In the genomic region with DNA sequence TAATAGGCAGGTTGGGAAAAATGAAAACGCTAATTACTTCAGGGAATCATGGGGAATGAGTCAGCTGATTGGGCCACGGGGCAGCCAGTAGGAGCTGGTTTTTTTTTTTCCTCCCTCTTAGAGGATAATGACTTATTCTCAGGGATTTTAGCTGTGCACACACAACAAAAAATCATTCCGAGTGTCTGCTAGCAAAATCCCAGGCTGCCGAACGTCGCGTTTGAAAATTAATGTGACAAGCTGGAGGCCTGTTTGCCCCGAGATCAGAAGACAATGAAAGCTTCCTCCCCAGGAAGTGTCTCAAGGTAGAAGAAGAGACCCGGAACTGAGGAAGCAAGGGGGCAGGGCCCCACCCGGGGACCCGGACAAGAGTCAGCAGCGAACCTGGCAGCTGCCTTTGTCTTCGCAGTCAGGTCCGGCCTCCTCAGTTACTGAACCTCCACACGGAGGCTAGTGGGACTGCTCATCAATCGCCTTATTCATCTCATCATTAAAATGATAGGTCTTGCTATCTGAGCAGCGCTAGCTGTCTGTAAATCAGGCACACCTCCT, we compare ENCODE assay signal across 8 mouse cellular contexts.
A peak's percentile ranks its signal among the peaks of the same experiment; 100 is the strongest.
DNase-seq lines count a peak whose midpoint lies in the region; ATAC-seq and TF ChIP-seq lines count a peak whose summit lies in the region.

No protein-coding gene starts in this region.

- no peaks in the 10 kb centered on the region for H3K9me3 ChIP-seq in heart, embryonic 10.5 days
- H3K9me3 ChIP-seq in embryonic facial prominence, embryonic 11.5 days (replicated peaks; ENCODE audit: control insufficient read depth, low read length): no peaks in the 10 kb centered on the region
- H3K9me3 ChIP-seq in intestine, embryonic 14.5 days (ENCODE audit: control insufficient read depth, low read length): no peaks in the 10 kb centered on the region
- no peaks in the 10 kb centered on the region for H3K9me3 ChIP-seq in liver, embryonic 14.5 days (ENCODE audit: control insufficient read depth, low read length)

- H3K4me1 ChIP-seq in heart, embryonic 10.5 days: peaks cover 44% of the 10 kb centered on the region
- peaks cover 7% of the 10 kb centered on the region for H3K4me1 ChIP-seq in embryonic facial prominence, embryonic 11.5 days (ENCODE audit: control insufficient read depth, insufficient read depth, low read length)
- H3K4me1 ChIP-seq in intestine, embryonic 14.5 days (replicated peaks; ENCODE audit: control insufficient read depth, insufficient read depth, low read length): peaks cover 34% of the 10 kb centered on the region
- H3K4me1 ChIP-seq in liver, embryonic 14.5 days (replicated peaks; ENCODE audit: control insufficient read depth in 2 of 2, insufficient read depth in 2 of 2, low read length in 1 of 2): peaks cover 0 to 12% of the 10 kb centered on the region in 2 experiments; a peak in 2 of 4 replicates

- H3K4me3 ChIP-seq in heart, embryonic 10.5 days: peak overlapping the region; percentile 28
- H3K4me3 ChIP-seq in embryonic facial prominence, embryonic 11.5 days (ENCODE audit: low read depth, low read length): no peak overlapping the region
- H3K4me3 ChIP-seq in intestine, embryonic 14.5 days (ENCODE audit: low read depth, low read length): peak overlapping the region; percentile 15; the same call in 1 of the 2 replicates
- H3K4me3 ChIP-seq in liver, embryonic 14.5 days (ENCODE audit: insufficient read depth in 1 of 2, low read depth in 2 of 2, low read length in 2 of 2): no peak overlapping the region

- WGBS in heart, embryonic 10.5 days: 37% methylated on average over 17 of the region's 17 CpGs
- WGBS in embryonic facial prominence, embryonic 11.5 days: 19% methylated on average over 17 of the region's 17 CpGs
- WGBS in intestine, embryonic 14.5 days: 10% methylated on average over 17 of the region's 17 CpGs
- 17% methylated on average over 17 of the region's 17 CpGs for WGBS in liver, embryonic 14.5 days (ENCODE audit: insufficient replicate concordance)

- no peaks in the 10 kb centered on the region for H3K27me3 ChIP-seq in heart, embryonic 10.5 days (ENCODE audit: insufficient read depth, poor library complexity, severe bottlenecking)
- H3K27me3 ChIP-seq in embryonic facial prominence, embryonic 11.5 days (ENCODE audit: control insufficient read depth, insufficient read depth, low read length): no peaks in the 10 kb centered on the region
- H3K27me3 ChIP-seq in intestine, embryonic 14.5 days (replicated peaks; ENCODE audit: control insufficient read depth, insufficient read depth, low read length): no peaks in the 10 kb centered on the region
- no peaks in the 10 kb centered on the region for H3K27me3 ChIP-seq in liver, embryonic 14.5 days (ENCODE audit: control insufficient read depth, insufficient read depth, low read length)

- intact Hi-C loops in heart, postnatal 14 days (cut with DNase I): no loop called here

- TF ChIP-seq EP300 in liver, embryonic 14.5 days (IDR thresholded peaks at IDR 0.05; ENCODE audit: low read depth): no peak

- peak overlapping the region; percentile 89 for H3K27ac ChIP-seq in heart, embryonic 10.5 days
- H3K27ac ChIP-seq in embryonic facial prominence, embryonic 11.5 days (replicated peaks; ENCODE audit: low read depth, low read length): peak overlapping the region; percentile 88
- H3K27ac ChIP-seq in intestine, embryonic 14.5 days (ENCODE audit: low read depth): peak overlapping the region; percentile 92
- H3K27ac ChIP-seq in liver, embryonic 14.5 days: no peak overlapping the region

- ATAC-seq in embryonic facial prominence, embryonic 11.5 days (replicated peaks; ENCODE audit: insufficient number of reproducible peaks, low FRiP score, low TSS enrichment, low read depth): peak; percentile 41
- peak; percentile 62 for ATAC-seq in intestine, embryonic 14.5 days (replicated peaks; ENCODE audit: low FRiP score, low TSS enrichment, low read depth)
- no peak for ATAC-seq in liver, embryonic 14.5 days (ENCODE audit: insufficient read depth)

- no peaks in the 10 kb centered on the region for H3K36me3 ChIP-seq in heart, embryonic 10.5 days
- H3K36me3 ChIP-seq in embryonic facial prominence, embryonic 11.5 days (replicated peaks; ENCODE audit: control insufficient read depth, insufficient read depth, low read depth, low read length): no peaks in the 10 kb centered on the region
- no peaks in the 10 kb centered on the region for H3K36me3 ChIP-seq in intestine, embryonic 14.5 days (ENCODE audit: control insufficient read depth, insufficient read depth, low read length)
- no peaks in the 10 kb centered on the region for H3K36me3 ChIP-seq in liver, embryonic 14.5 days (replicated peaks; ENCODE audit: control insufficient read depth, insufficient read depth, low read depth)

- peak overlapping the region; percentile 52 for H3K9ac ChIP-seq in embryonic facial prominence, embryonic 11.5 days (replicated peaks; ENCODE audit: low read length)
- peak overlapping the region; percentile 44 for H3K9ac ChIP-seq in intestine, embryonic 14.5 days (ENCODE audit: low read length)
- H3K9ac ChIP-seq in liver, embryonic 14.5 days (replicated peaks): no peak overlapping the region

- H3K4me2 ChIP-seq in embryonic facial prominence, embryonic 11.5 days (ENCODE audit: low read depth, low read length): peak overlapping the region; percentile 23; the same call in 1 of the 2 replicates
- peak overlapping the region; percentile 46 for H3K4me2 ChIP-seq in intestine, embryonic 14.5 days (ENCODE audit: low read length)
- peak overlapping the region; percentile 23 for H3K4me2 ChIP-seq in liver, embryonic 14.5 days (ENCODE audit: low read depth)

- no peak for DNase-seq in heart, embryonic 10.5 days (ENCODE audit: low spot score)
- no peak for DNase-seq in heart, postnatal 14 days
- DNase-seq in embryonic facial prominence, embryonic 11.5 days (ENCODE audit: low spot score): peak; percentile 59
- DNase-seq in intestine, embryonic 14.5 days (ENCODE audit: low spot score): peak; percentile 69
- DNase-seq in liver, embryonic 14.5 days (ENCODE audit: low read depth in 3 of 3, low spot score in 3 of 3): no peak
- DNase-seq in spleen, postnatal 36 days (ENCODE audit: low spot score in 2 of 2): peak; percentile 51 to 54
- no peak for DNase-seq in right cerebral cortex, postnatal 25 days
- no peak for DNase-seq in layer of hippocampus, adult 8-10 months (ENCODE audit: low spot score in 2 of 2)

- TF ChIP-seq CTCF in liver, embryonic 14.5 days (IDR thresholded peaks at IDR 0.05; ENCODE audit: low read depth): no peak

Comparison
In these comparisons a context has a peak if more than half of its experiments do, and no peak if none do; other contexts are left out.
1. DNase-seq: peak in embryonic facial prominence, embryonic 11.5 days (single experiment), intestine, embryonic 14.5 days (single experiment) and spleen, postnatal 36 days (2 of 2); none in heart, embryonic 10.5 days (single experiment), heart, postnatal 14 days (0 of 2), liver, embryonic 14.5 days (0 of 3), right cerebral cortex, postnatal 25 days (single experiment) and layer of hippocampus, adult 8-10 months (0 of 2).
2. H3K4me3 ChIP-seq: peak in heart, embryonic 10.5 days (single experiment) and intestine, embryonic 14.5 days (single experiment); none in embryonic facial prominence, embryonic 11.5 days (single experiment) and liver, embryonic 14.5 days (0 of 2).
3. Peak in every context shown above with its lines, with median percentiles within 50 percentile points of each other: H3K4me2 ChIP-seq.